Mouse (Mus musculus) hindbrain, embryonic 11.5 days (tissue): ENCODE data around the gene Gm44579. TPM values are rescaled to one million over a fixed set of nuclear protein-coding genes. Genes with fewer than 3 reads are reported as not detected.
A peak's percentile ranks its signal among the peaks of the same experiment; 100 is the strongest.

Experiments used
- ATAC-seq: fragments of 200-750 bp; cut with Nextera tagmentation; 2 replicates; pipeline ENCODE4 v1.8.0; 2017; ENCODE audit warnings: mild to moderate bottlenecking, moderate TSS enrichment, moderate library complexity; ENCODE audit not compliant: low FRiP score
- DNase-seq: peaks from one replicate; pipeline ENCODE4 v3.0.0-alpha.2; 2015; ENCODE audit warnings: low spot score
- H3K27ac ChIP-seq: fragments of 300-500 bp; sonication (generic); 2 replicates; pipeline ENCODE4 v1.5.1; 2014; ENCODE audit warnings: mild to moderate bottlenecking, low read depth, low read length
- H3K27me3 ChIP-seq: fragments of 300-500 bp; sonication (generic); 2 replicates; pipeline ENCODE4 v1.6.1; 2014; ENCODE audit warnings: mild to moderate bottlenecking, low read length, moderate library complexity, mixed read lengths; ENCODE audit not compliant: control insufficient read depth, insufficient read depth
- H3K36me3 ChIP-seq: fragments of 300-500 bp; sonication (generic); 2 replicates; pipeline ENCODE4 v1.6.1; 2014; ENCODE audit warnings: mild to moderate bottlenecking, low read length, moderate library complexity, mixed read lengths; ENCODE audit not compliant: control insufficient read depth, insufficient read depth
- H3K4me1 ChIP-seq: fragments of 300-500 bp; sonication (generic); replicated peaks from 2 replicates; pipeline ENCODE4 v1.6.1; 2014; ENCODE audit warnings: low read length, mixed read lengths; ENCODE audit not compliant: control insufficient read depth, insufficient read depth
- H3K4me2 ChIP-seq: fragments of 300-500 bp; sonication (generic); replicated peaks from 2 replicates; pipeline ENCODE4 v1.6.1; 2014; ENCODE audit warnings: mild to moderate bottlenecking, low read depth, low read length
- H3K4me3 ChIP-seq: fragments of 300-500 bp; sonication (generic); 2 replicates; pipeline ENCODE4 v1.5.1; 2014; ENCODE audit warnings: low read depth, low read length
- H3K9ac ChIP-seq: fragments of 300-500 bp; sonication (generic); 2 replicates; pipeline ENCODE4 v1.6.1; 2014; ENCODE audit warnings: low read depth, low read length
- H3K9me3 ChIP-seq: fragments of 300-500 bp; sonication (generic); 2 replicates; pipeline ENCODE4 v1.6.1; 2016; ENCODE audit warnings: low read length; ENCODE audit not compliant: control insufficient read depth
- WGBS: fragments of 180-500 bp; shearing (Covaris S2); extraction: QIAGEN DNeasy Blood & Tissue Kit; methylation state at CpG from one replicate; pipeline ENCODE4 v1.1.7; 2014; 5-methylcytosine and 5-hydroxymethylcytosine counted together
- polyA plus RNA-seq: library from polyadenylated mRNA; unstranded; fragments of >200 nt; fragmentation: Nextera tagmentation; extraction: Ambion mirVana; gene quantifications from 2 replicates; pipeline ENCODE4 v1.2.1, GENCODE M21; 2014

Gm44579 gene
- not detected in 2 replicates for polyA plus RNA-seq

- 80% methylated on average over 4 of the region's 4 CpGs for WGBS
- H3K9ac ChIP-seq = no peak within 1 kb of the TSS
Measured at GRCm38 (mm10) chr15:98220877-98221276, at the start of gene Gm44579, which contains the start of gene Olfr287. Gene Gm44579, minus strand, starts transcription at chr15:98220977. Gene Olfr287, minus strand, starts transcription at chr15:98221056.

GRCm38 (mm10) chr15:98257776-98258175 is 37.0 kb upstream of the Gm44579 start:
- no peak overlapping the region for H3K4me3 ChIP-seq
- H3K27me3 ChIP-seq = no peaks in the 10 kb centered on the region
- H3K27ac ChIP-seq = no peak overlapping the region
- no peaks in the 10 kb centered on the region for H3K36me3 ChIP-seq
- ATAC-seq = no peak
- H3K4me2 ChIP-seq = no peak overlapping the region
- DNase-seq = no peak
- H3K9me3 ChIP-seq = no peaks in the 10 kb centered on the region
- H3K9ac ChIP-seq = no peak overlapping the region
- no peaks in the 10 kb centered on the region for H3K4me1 ChIP-seq
- 85% methylated on average over 7 of the region's 7 CpGs for WGBS

More at GRCm38 (mm10) chr15:98220877-98221276, at the start of gene Gm44579, which contains the start of gene Olfr287:
- H3K36me3 ChIP-seq = no peaks in the 10 kb centered on the region
- no peaks in the 10 kb centered on the region for H3K4me1 ChIP-seq
- no peaks in the 10 kb centered on the region for H3K27me3 ChIP-seq
- no peak within 1 kb of the TSS for H3K27ac ChIP-seq
- no peak within 1 kb of the TSS for H3K4me3 ChIP-seq
- DNase-seq = no peak
- ATAC-seq = no peak
- H3K9me3 ChIP-seq = no peaks in the 10 kb centered on the region
- no peak within 1 kb of the TSS for H3K4me2 ChIP-seq

DNA sequence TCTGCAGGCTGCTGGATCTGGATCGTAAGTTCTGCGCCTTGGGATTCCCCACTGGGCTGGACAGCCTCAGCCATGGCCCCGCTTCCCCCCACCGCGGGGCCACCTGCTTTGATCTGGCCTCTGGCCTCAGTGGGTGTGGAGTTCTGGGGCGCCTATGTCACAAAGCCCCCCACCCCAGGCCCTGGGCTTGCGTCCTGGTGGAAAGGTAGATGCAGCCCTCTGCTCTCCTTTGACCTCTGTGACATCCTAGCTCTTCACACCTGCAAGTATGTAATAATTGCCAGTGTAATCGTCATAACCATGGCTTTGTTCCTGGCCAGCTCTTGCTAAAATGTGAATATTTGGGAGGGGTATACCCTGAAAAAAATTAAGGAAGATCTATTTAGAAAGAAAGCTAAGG is 36.4 kb upstream of the Gm44579 start, which contains the start of gene H1fnt:
Gene H1fnt (minus strand): TSS at position 101 of the 400 bp plus-strand sequence.
- 90% methylated on average over 8 of the region's 8 CpGs for WGBS
- Histone ChIP-seq H3K27ac (no peak within 1 kb of the TSS), H3K36me3 (no peaks in the 10 kb centered on the region), H3K4me2 (no peak within 1 kb of the TSS), H3K27me3 (no peaks in the 10 kb centered on the region), H3K4me1 (no peaks in the 10 kb centered on the region), H3K9me3 (no peaks in the 10 kb centered on the region), H3K4me3 (no peak within 1 kb of the TSS), H3K9ac (no peak within 1 kb of the TSS)
- no peak for DNase-seq
- ATAC-seq = no peak

DNA sequence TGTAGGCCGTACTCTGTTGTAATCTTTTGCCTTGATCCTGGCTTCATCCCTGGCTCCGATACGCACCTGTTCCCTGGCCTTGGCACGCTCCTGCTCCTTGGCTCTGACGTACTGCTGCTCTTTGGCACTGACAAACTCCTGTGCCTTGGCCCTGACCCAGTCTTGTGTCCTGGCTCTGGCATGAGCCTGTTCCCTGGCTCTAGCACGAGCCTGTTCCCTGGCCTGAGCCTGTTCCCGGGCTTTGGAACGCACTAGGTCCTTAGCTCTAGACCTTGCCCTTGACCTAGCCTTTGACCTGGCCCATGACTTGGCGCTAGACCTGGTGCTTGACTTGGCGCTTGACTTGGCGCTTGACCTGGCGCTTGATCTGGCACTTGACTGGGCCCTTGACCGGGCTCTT is 35.5 kb upstream of the Gm44579 start:
- no peak overlapping the region for H3K27ac ChIP-seq
- no peak overlapping the region for H3K4me3 ChIP-seq
- DNase-seq = no peak
- H3K9me3 ChIP-seq = no peaks in the 10 kb centered on the region
- ATAC-seq = no peak
- H3K27me3 ChIP-seq = no peaks in the 10 kb centered on the region
- no peaks in the 10 kb centered on the region for H3K4me1 ChIP-seq
- H3K4me2 ChIP-seq = no peak overlapping the region
- H3K9ac ChIP-seq = no peak overlapping the region
- 96% methylated on average over 13 of the region's 13 CpGs for WGBS
- H3K36me3 ChIP-seq = no peaks in the 10 kb centered on the region

DNA sequence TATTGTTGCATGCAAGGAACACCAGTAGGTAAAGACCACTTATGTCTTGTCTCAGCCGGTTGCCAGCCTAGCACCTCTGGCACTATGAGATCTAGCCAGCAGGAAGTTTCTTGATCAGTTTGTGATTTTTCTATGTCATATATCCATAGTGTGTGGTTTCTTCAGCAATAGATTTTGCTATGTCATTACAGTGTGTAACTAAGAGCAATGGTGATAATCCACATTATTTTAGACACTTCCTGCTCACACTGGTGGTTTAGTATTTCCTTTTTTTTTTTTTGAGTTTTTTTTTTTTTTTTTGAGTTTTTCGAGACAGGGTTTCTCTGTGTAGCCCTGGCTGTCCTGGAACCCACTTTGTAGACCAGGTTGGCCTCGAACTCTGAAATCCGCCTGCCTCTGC is 14.7 kb upstream of the Gm44579 start:
- ATAC-seq = no peak

GRCm38 (mm10) chr15:98234350-98234749 is 13.6 kb upstream of the Gm44579 start, which contains the start of gene Olfr286:
Gene Olfr286, minus strand, starts transcription at chr15:98234450.
- Histone ChIP-seq H3K4me1 (no peaks in the 10 kb centered on the region), H3K27ac (no peak within 1 kb of the TSS), H3K9ac (no peak within 1 kb of the TSS), H3K4me3 (no peak within 1 kb of the TSS), H3K36me3 (no peaks in the 10 kb centered on the region), H3K4me2 (no peak within 1 kb of the TSS), H3K27me3 (no peaks in the 10 kb centered on the region), H3K9me3 (no peaks in the 10 kb centered on the region)
- DNase-seq (no peak), ATAC-seq (no peak)
- 93% methylated on average over 4 of the region's 4 CpGs for WGBS

More for the DNA sequence above, 14.7 kb upstream of the Gm44579 start:
- Histone ChIP-seq H3K9me3 (no peaks in the 10 kb centered on the region), H3K4me3 (no peak overlapping the region), H3K9ac (no peak overlapping the region), H3K4me1 (no peaks in the 10 kb centered on the region), H3K4me2 (no peak overlapping the region), H3K27me3 (no peaks in the 10 kb centered on the region), H3K36me3 (no peaks in the 10 kb centered on the region), H3K27ac (no peak overlapping the region)
- DNase-seq = no peak
- 95% methylated on average over 4 of the region's 4 CpGs for WGBS

GRCm38 (mm10) chr15:98226096-98226495 is 5.3 kb upstream of the Gm44579 start:
- H3K27ac ChIP-seq = no peak overlapping the region

GRCm38 (mm10) chr15:98225610-98226009 is 4.8 kb upstream of the Gm44579 start:
- Histone ChIP-seq H3K36me3 (no peaks in the 10 kb centered on the region), H3K9me3 (no peaks in the 10 kb centered on the region), H3K4me2 (no peak overlapping the region), H3K4me3 (no peak overlapping the region), H3K4me1 (no peaks in the 10 kb centered on the region), H3K27ac (no peak overlapping the region), H3K27me3 (no peaks in the 10 kb centered on the region), H3K9ac (no peak overlapping the region)
- WGBS = 45% methylated on average over 16 of the region's 16 CpGs
- ATAC-seq = no peak
- peak; percentile 12 for DNase-seq

More at GRCm38 (mm10) chr15:98226096-98226495, 5.3 kb upstream of the Gm44579 start:
- H3K36me3 ChIP-seq = no peaks in the 10 kb centered on the region
- H3K4me3 ChIP-seq = no peak overlapping the region
- H3K9me3 ChIP-seq = no peaks in the 10 kb centered on the region
- no peak overlapping the region for H3K4me2 ChIP-seq
- H3K27me3 ChIP-seq = no peaks in the 10 kb centered on the region
- WGBS = 72% methylated on average over 7 of the region's 7 CpGs
- H3K9ac ChIP-seq = no peak overlapping the region
- DNase-seq (no peak), ATAC-seq (no peak)
- no peaks in the 10 kb centered on the region for H3K4me1 ChIP-seq

DNA sequence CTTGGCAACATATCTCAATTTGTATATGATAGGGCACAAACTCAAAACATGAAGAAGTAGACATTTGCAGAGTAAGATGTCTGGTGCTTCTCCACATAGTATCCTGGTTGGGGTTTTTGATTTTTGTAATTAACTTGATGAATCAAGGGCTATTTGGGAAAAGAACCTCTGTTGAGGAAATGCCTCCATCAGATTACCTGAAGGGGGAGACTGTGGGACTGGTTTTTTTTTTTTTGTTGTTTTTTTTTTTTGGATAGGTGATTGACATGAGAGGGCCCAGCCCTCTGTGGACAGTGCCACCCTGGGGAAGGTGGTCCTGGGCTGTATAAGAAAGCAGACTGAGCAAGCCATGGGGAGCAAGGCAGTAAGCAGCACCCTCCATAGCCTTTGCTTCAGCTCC is 1.6 kb upstream of the Gm44579 start:
- H3K9ac ChIP-seq = no peak overlapping the region
- ATAC-seq (no peak), DNase-seq (no peak)
- no peak overlapping the region for H3K4me3 ChIP-seq
- H3K4me1 ChIP-seq = no peaks in the 10 kb centered on the region
- H3K4me2 ChIP-seq = no peak overlapping the region
- no peak overlapping the region for H3K27ac ChIP-seq
- H3K9me3 ChIP-seq = no peaks in the 10 kb centered on the region
- no peaks in the 10 kb centered on the region for H3K27me3 ChIP-seq
- no peaks in the 10 kb centered on the region for H3K36me3 ChIP-seq
